Mouse (Mus musculus): ENCODE results near the gene Lsm3. TPM values are rescaled to one million over a fixed set of nuclear protein-coding genes. Genes with fewer than 3 reads are reported as not detected.

Gene Lsm3
- polyA plus RNA-seq, 1 experiment from 2014 or later = 216 TPM

GRCm38 (mm10) chr6:91514737-91515362 lies 878 bp upstream of the Lsm3 start:
- no peak for ATAC-seq (ENCODE audit: low FRiP score, low read depth)
- peaks cover 15% of the 10 kb centered on the region for H3K4me1 ChIP-seq
- H3K27me3 ChIP-seq = no peaks in the 10 kb centered on the region
- H3K4me3 ChIP-seq = peak overlapping the region; percentile 82
- H3K9me3 ChIP-seq = no peaks in the 10 kb centered on the region
- H3K36me3 ChIP-seq = peaks cover 24% of the 10 kb centered on the region
- WGBS = 35% methylated on average over 10 of the region's 10 CpGs
- peak overlapping the region; percentile 66 for H3K4me2 ChIP-seq (replicated peaks)
- peak overlapping the region; percentile 73 for H3K9ac ChIP-seq (replicated peaks)
- H3K27ac ChIP-seq (replicated peaks) = no peak overlapping the region

- no peak overlapping the region for H3K9ac ChIP-seq (replicated peaks)
- H3K36me3 ChIP-seq = peaks cover 57% of the 10 kb centered on the region
- WGBS = 96% methylated on average over 7 of the region's 7 CpGs
- no peaks in the 10 kb centered on the region for H3K27me3 ChIP-seq
- H3K4me2 ChIP-seq (replicated peaks) = no peak overlapping the region
- no peaks in the 10 kb centered on the region for H3K9me3 ChIP-seq
- no peak overlapping the region for H3K4me3 ChIP-seq
- ATAC-seq (ENCODE audit: low FRiP score, low read depth) = no peak
- H3K4me1 ChIP-seq = peaks cover 15% of the 10 kb centered on the region
- H3K27ac ChIP-seq (replicated peaks) = no peak overlapping the region
These were observed 2.8 kb downstream of the Lsm3 start for GRCm38 (mm10) chr6:91518454-91519020.

- Histone ChIP-seq H3K9ac (replicated peaks) (no peak overlapping the region), H3K9me3 (no peaks in the 10 kb centered on the region), H3K4me1 (no peaks in the 10 kb centered on the region), H3K4me2 (replicated peaks) (no peak overlapping the region), H3K4me3 (no peak overlapping the region), H3K36me3 (peaks cover 74% of the 10 kb centered on the region), H3K27ac (replicated peaks) (no peak overlapping the region), H3K27me3 (no peaks in the 10 kb centered on the region)
- 93% methylated on average over 5 of the region's 5 CpGs for WGBS
- ATAC-seq (ENCODE audit: low FRiP score, low read depth) = no peak
These were observed 7.1 kb downstream of the Lsm3 start for GRCm38 (mm10) chr6:91522816-91523215.

- whole genome bisulfite sequencing = 77% methylated on average over 4 of the region's 4 CpGs
These were observed 9.8 kb downstream of the Lsm3 start for GRCm38 (mm10) chr6:91525544-91525943.

GRCm38 (mm10) chr6:91527227-91527860 lies 11.6 kb downstream of the Lsm3 start:
- Histone ChIP-seq H3K9ac (replicated peaks) (no peak overlapping the region), H3K27me3 (no peaks in the 10 kb centered on the region), H3K4me2 (replicated peaks) (no peak overlapping the region), H3K27ac (replicated peaks) (no peak overlapping the region), H3K9me3 (no peaks in the 10 kb centered on the region), H3K4me1 (no peaks in the 10 kb centered on the region), H3K4me3 (no peak overlapping the region), H3K36me3 (peaks cover 30% of the 10 kb centered on the region)
- ATAC-seq (ENCODE audit: low FRiP score, low read depth) = no peak
- whole genome bisulfite sequencing = 57% methylated on average over 5 of the region's 5 CpGs

More at GRCm38 (mm10) chr6:91525544-91525943, 9.8 kb downstream of the Lsm3 start:
- ATAC-seq (ENCODE audit: low FRiP score, low read depth) = no peak
- Histone ChIP-seq H3K27ac (replicated peaks) (no peak overlapping the region), H3K9ac (replicated peaks) (no peak overlapping the region), H3K4me1 (no peaks in the 10 kb centered on the region), H3K27me3 (no peaks in the 10 kb centered on the region), H3K9me3 (no peaks in the 10 kb centered on the region), H3K4me3 (no peak overlapping the region), H3K4me2 (replicated peaks) (no peak overlapping the region), H3K36me3 (peaks cover 48% of the 10 kb centered on the region)

GRCm38 (mm10) chr6:91528265-91528664 lies 12.5 kb downstream of the Lsm3 start:
- Histone ChIP-seq H3K27me3 (no peaks in the 10 kb centered on the region), H3K36me3 (peaks cover 21% of the 10 kb centered on the region), H3K4me3 (no peak overlapping the region), H3K4me1 (no peaks in the 10 kb centered on the region), H3K4me2 (replicated peaks) (no peak overlapping the region), H3K9ac (replicated peaks) (no peak overlapping the region), H3K27ac (replicated peaks) (no peak overlapping the region), H3K9me3 (no peaks in the 10 kb centered on the region)
- no peak for ATAC-seq (ENCODE audit: low FRiP score, low read depth)
- 84% methylated on average over 7 of the region's 7 CpGs for WGBS

GRCm38 (mm10) chr6:91530673-91531072 lies 14.9 kb downstream of the Lsm3 start:
- no peak for ATAC-seq (ENCODE audit: low FRiP score, low read depth)
- Histone ChIP-seq H3K27ac (replicated peaks) (no peak overlapping the region), H3K36me3 (no peaks in the 10 kb centered on the region), H3K4me1 (no peaks in the 10 kb centered on the region; the same call in 1 of the 2 replicates), H3K27me3 (no peaks in the 10 kb centered on the region), H3K4me2 (replicated peaks) (no peak overlapping the region), H3K9ac (replicated peaks) (no peak overlapping the region), H3K4me3 (no peak overlapping the region), H3K9me3 (no peaks in the 10 kb centered on the region)
- WGBS = 81% methylated on average over 8 of the region's 8 CpGs

GRCm38 (mm10) chr6:91531276-91531675 lies 15.5 kb downstream of the Lsm3 start:
- H3K36me3 ChIP-seq = no peaks in the 10 kb centered on the region

GRCm38 (mm10) chr6:91532661-91533060 lies 16.9 kb downstream of the Lsm3 start:
- no peak overlapping the region for H3K4me3 ChIP-seq
- WGBS = 77% methylated on average over 6 of the region's 6 CpGs

More at GRCm38 (mm10) chr6:91531276-91531675, 15.5 kb downstream of the Lsm3 start:
- Histone ChIP-seq H3K27ac (replicated peaks) (no peak overlapping the region), H3K9ac (replicated peaks) (no peak overlapping the region), H3K4me1 (no peaks in the 10 kb centered on the region; the same call in 1 of the 2 replicates), H3K4me2 (replicated peaks) (no peak overlapping the region), H3K9me3 (no peaks in the 10 kb centered on the region), H3K27me3 (no peaks in the 10 kb centered on the region), H3K4me3 (no peak overlapping the region)
- no peak for ATAC-seq (ENCODE audit: low FRiP score, low read depth)
- WGBS = 87% methylated on average over 6 of the region's 6 CpGs

GRCm38 (mm10) chr6:91533359-91533758 lies 17.6 kb downstream of the Lsm3 start:
- H3K27me3 ChIP-seq = no peaks in the 10 kb centered on the region
- H3K9me3 ChIP-seq = no peaks in the 10 kb centered on the region
- no peak overlapping the region for H3K4me2 ChIP-seq (replicated peaks)
- H3K9ac ChIP-seq (replicated peaks) = no peak overlapping the region
- H3K36me3 ChIP-seq = no peaks in the 10 kb centered on the region
- WGBS = 59% methylated on average over 5 of the region's 5 CpGs
- no peak for ATAC-seq (ENCODE audit: low FRiP score, low read depth)
- no peak overlapping the region for H3K27ac ChIP-seq (replicated peaks)
- no peaks in the 10 kb centered on the region; the same call in 1 of the 2 replicates for H3K4me1 ChIP-seq
- no peak overlapping the region for H3K4me3 ChIP-seq

More at GRCm38 (mm10) chr6:91532661-91533060, 16.9 kb downstream of the Lsm3 start:
- no peak for ATAC-seq (ENCODE audit: low FRiP score, low read depth)
- H3K4me1 ChIP-seq = no peaks in the 10 kb centered on the region; the same call in 1 of the 2 replicates
- H3K27ac ChIP-seq (replicated peaks) = no peak overlapping the region
- no peaks in the 10 kb centered on the region for H3K9me3 ChIP-seq
- no peak overlapping the region for H3K4me2 ChIP-seq (replicated peaks)
- no peaks in the 10 kb centered on the region for H3K36me3 ChIP-seq
- no peaks in the 10 kb centered on the region for H3K27me3 ChIP-seq
- H3K9ac ChIP-seq (replicated peaks) = no peak overlapping the region

- Histone ChIP-seq H3K27me3 (no peaks in the 10 kb centered on the region), H3K4me1 (no peaks in the 10 kb centered on the region; the same call in 1 of the 2 replicates), H3K27ac (replicated peaks) (no peak overlapping the region), H3K4me2 (replicated peaks) (no peak overlapping the region), H3K9me3 (no peaks in the 10 kb centered on the region), H3K9ac (replicated peaks) (no peak overlapping the region), H3K36me3 (no peaks in the 10 kb centered on the region), H3K4me3 (no peak overlapping the region)
- ATAC-seq (ENCODE audit: low FRiP score, low read depth) = no peak
- WGBS = 46% methylated on average over 2 of the region's 2 CpGs
These were observed 18.0 kb downstream of the Lsm3 start for GRCm38 (mm10) chr6:91533771-91534170.

GRCm38 (mm10) chr6:91534268-91534667 lies 18.5 kb downstream of the Lsm3 start:
- Histone ChIP-seq H3K27ac (replicated peaks) (no peak overlapping the region), H3K9ac (replicated peaks) (no peak overlapping the region), H3K9me3 (no peaks in the 10 kb centered on the region), H3K27me3 (no peaks in the 10 kb centered on the region), H3K36me3 (no peaks in the 10 kb centered on the region), H3K4me3 (no peak overlapping the region), H3K4me1 (no peaks in the 10 kb centered on the region; the same call in 1 of the 2 replicates), H3K4me2 (replicated peaks) (no peak overlapping the region)
- 90% methylated on average over 4 of the region's 4 CpGs for WGBS
- ATAC-seq (ENCODE audit: low FRiP score, low read depth) = no peak

Data from midbrain, embryonic 12.5 days (tissue).